Mouse (Mus musculus) intestine, postnatal 0 days (tissue): Measurements from ENCODE around the gene Rgp1. TPM values are rescaled to one million over a fixed set of nuclear protein-coding genes. Genes with fewer than 3 reads are reported as not detected.

Source experiments
- ATAC-seq: fragments of 200-750 bp; cut with Nextera tagmentation; 2 replicates; pipeline ENCODE4 v1.8.0; 2017; ENCODE audit warnings: mild to moderate bottlenecking, moderate TSS enrichment, moderate library complexity
- H3K27ac ChIP-seq: fragments of 300-500 bp; sonication (generic); 2 replicates; pipeline ENCODE4 v1.5.1; 2014; ENCODE audit warnings: mild to moderate bottlenecking, low read depth, low read length, moderate library complexity
- H3K27me3 ChIP-seq: fragments of 300-500 bp; sonication (generic); replicated peaks from 2 replicates; pipeline ENCODE4 v1.6.1; 2014; ENCODE audit warnings: low read length, mixed read lengths; ENCODE audit not compliant: control insufficient read depth, insufficient read depth
- H3K36me3 ChIP-seq: fragments of 300-500 bp; sonication (generic); 2 replicates; pipeline ENCODE4 v1.6.1; 2014; ENCODE audit warnings: mild to moderate bottlenecking, moderate library complexity; ENCODE audit not compliant: control insufficient read depth, insufficient read depth
- H3K4me1 ChIP-seq: fragments of 300-500 bp; sonication (generic); replicated peaks from 2 replicates; pipeline ENCODE4 v1.6.1; 2014; ENCODE audit warnings: antibody characterized with exemption, low read length, mixed read lengths; ENCODE audit not compliant: control insufficient read depth, insufficient read depth
- H3K4me2 ChIP-seq: fragments of 300-500 bp; sonication (generic); replicated peaks from 2 replicates; pipeline ENCODE4 v1.6.1; 2014; ENCODE audit warnings: low read depth, mild to moderate bottlenecking, moderate library complexity
- H3K4me3 ChIP-seq: fragments of 300-500 bp; sonication (generic); 2 replicates; pipeline ENCODE4 v1.5.1; 2014; ENCODE audit warnings: low read depth, low read length
- H3K9ac ChIP-seq: fragments of 300-500 bp; sonication (generic); 2 replicates; pipeline ENCODE4 v1.6.1; 2014; ENCODE audit warnings: mild to moderate bottlenecking, low read depth, low read length
- H3K9me3 ChIP-seq: fragments of 300-500 bp; sonication (generic); 2 replicates; pipeline ENCODE4 v1.6.1; 2016; ENCODE audit warnings: mixed run types; ENCODE audit not compliant: control insufficient read depth
- CTCF ChIP-seq: sonication (generic); IDR thresholded peaks from 2 replicates; pipeline ENCODE4 v1.5.1; 2016; ENCODE audit warnings: low read depth, mild to moderate bottlenecking, control low read depth, antibody characterized with exemption, moderate library complexity
- WGBS: fragments of 180-500 bp; shearing (Covaris S2); extraction: QIAGEN DNeasy Blood & Tissue Kit; methylation state at CpG from one replicate; pipeline ENCODE4 v1.1.7; 2014; 5-methylcytosine and 5-hydroxymethylcytosine counted together
- polyA plus RNA-seq: library from polyadenylated mRNA; unstranded; fragments of >200 nt; fragmentation: Nextera tagmentation; extraction: Ambion mirVana; gene quantifications from 2 replicates; pipeline ENCODE4 v1.2.1, GENCODE M21; 2015

Gene Rgp1
- polyA plus RNA-seq, 1 experiment from 2014 or later, result 11.3 TPM

- no peak overlapping the region for H3K9ac ChIP-seq
- no peak for TF ChIP-seq CTCF
- no peaks in the 10 kb centered on the region for H3K9me3 ChIP-seq
- no peak overlapping the region for H3K4me3 ChIP-seq
- H3K4me1 ChIP-seq, result no peaks in the 10 kb centered on the region
- H3K27ac ChIP-seq, result no peak overlapping the region
- 76% methylated on average over 4 of the region's 4 CpGs for WGBS
- no peak for ATAC-seq
- no peak overlapping the region for H3K4me2 ChIP-seq
- H3K36me3 ChIP-seq, result no peaks in the 10 kb centered on the region
- H3K27me3 ChIP-seq, result no peaks in the 10 kb centered on the region
Observed at GRCm38 (mm10) chr4:43598200-43598599, 19.7 kb downstream of the Rgp1 start.

GRCm38 (mm10) chr4:43598650-43599380 is 20.3 kb downstream of the Rgp1 start:
- no peak overlapping the region for H3K4me3 ChIP-seq
- no peak for ATAC-seq

DNA sequence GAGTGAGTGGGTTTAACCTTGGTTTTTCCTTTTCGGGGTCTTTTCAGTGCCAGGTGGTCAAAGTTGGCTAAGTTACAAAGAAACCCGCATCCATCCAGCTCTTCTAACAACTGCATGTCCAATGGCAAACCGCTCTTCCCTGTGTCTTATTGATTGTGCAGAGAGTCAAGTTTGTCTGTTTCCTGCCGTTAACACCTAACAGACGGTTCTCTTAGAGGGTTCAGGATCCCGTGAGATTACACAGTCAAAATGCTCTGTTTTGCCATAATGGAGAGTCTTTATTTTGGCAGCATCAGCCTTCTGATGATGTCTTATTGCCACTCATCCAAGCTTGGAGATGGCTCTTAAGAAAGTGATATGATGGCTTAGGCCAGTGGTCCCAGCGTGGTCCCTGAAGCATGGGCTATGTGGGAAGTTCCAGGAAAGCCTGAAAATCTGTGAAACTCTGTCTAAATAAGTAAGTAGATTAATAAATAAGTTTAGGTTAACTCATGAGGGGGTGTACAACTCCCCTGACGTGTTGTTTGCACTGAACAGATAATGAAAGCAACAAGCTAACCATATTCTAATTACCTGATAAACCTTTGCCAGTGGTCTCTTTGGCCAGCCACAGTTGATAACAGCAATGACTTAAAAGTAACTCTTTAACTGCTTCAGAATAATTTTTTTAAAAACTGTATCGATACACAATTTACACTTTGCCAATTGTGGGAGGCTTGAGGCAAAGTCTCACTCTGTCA is 21.9 kb downstream of the Rgp1 start:
- Histone ChIP-seq H3K4me2 (no peak overlapping the region), H3K27me3 (no peaks in the 10 kb centered on the region), H3K36me3 (no peaks in the 10 kb centered on the region), H3K27ac (no peak overlapping the region), H3K9me3 (no peaks in the 10 kb centered on the region), H3K9ac (no peak overlapping the region), H3K4me1 (no peaks in the 10 kb centered on the region), H3K4me3 (no peak overlapping the region)
- TF ChIP-seq CTCF, result no peak
- 77% methylated on average over 9 of the region's 9 CpGs for WGBS
- no peak for ATAC-seq

More at GRCm38 (mm10) chr4:43598650-43599380, 20.3 kb downstream of the Rgp1 start:
- no peak for TF ChIP-seq CTCF
- no peak overlapping the region for H3K4me2 ChIP-seq
- no peaks in the 10 kb centered on the region for H3K9me3 ChIP-seq
- no peak overlapping the region for H3K27ac ChIP-seq
- no peaks in the 10 kb centered on the region for H3K4me1 ChIP-seq
- H3K27me3 ChIP-seq, result no peaks in the 10 kb centered on the region
- 73% methylated on average over 7 of the region's 7 CpGs for WGBS
- no peaks in the 10 kb centered on the region for H3K36me3 ChIP-seq
- no peak overlapping the region for H3K9ac ChIP-seq

GRCm38 (mm10) chr4:43604099-43604498 is 25.6 kb downstream of the Rgp1 start:
- Histone ChIP-seq H3K27ac (no peak overlapping the region), H3K9me3 (no peaks in the 10 kb centered on the region), H3K4me2 (no peak overlapping the region), H3K4me1 (no peaks in the 10 kb centered on the region), H3K4me3 (no peak overlapping the region), H3K36me3 (no peaks in the 10 kb centered on the region), H3K27me3 (no peaks in the 10 kb centered on the region), H3K9ac (no peak overlapping the region)
- 70% methylated on average over 3 of the region's 3 CpGs for WGBS
- TF ChIP-seq CTCF, result no peak
- ATAC-seq, result no peak

DNA sequence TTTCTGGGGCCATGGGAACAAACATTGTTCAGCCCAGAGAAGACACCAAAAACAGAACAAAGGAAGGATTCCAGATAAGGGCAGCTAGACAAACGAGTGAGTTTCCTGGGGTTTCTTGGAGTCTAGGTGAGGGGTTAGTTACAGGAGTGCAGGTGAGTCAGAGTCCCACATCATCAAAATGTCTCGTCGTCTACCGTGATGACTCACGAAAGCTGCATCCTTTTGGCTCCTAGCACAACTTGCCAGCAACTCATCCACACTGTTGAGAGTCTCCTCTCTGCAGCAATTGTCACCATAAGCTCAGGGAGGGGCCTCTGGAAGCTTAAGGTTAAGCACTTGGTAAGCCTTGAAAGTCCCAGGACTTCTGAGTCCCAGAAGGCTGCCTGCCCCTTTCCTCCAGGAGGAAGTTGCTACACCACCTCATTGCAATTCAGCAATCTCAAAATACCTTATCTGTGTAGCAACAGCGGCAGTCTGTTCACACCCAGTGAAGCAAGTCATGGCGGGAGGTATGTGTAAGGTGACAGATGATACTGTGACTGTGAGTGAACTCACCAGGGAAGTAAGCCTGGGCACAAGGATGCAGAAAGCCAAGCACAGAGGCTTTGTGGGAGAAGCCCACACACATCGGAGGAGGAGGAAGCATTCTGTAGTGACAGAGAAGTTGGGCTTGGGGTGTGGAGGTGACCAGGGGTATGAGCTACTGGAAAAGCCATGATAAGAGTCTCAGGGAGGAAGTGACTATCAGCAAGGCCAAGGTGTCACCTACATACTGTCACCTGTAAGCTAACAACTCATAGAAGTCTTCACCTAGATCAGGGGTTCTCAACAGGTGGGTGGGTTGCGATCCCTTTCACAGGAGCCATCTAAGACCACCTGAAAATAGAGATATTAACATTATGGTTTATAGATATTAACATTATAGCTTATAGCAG is 26.5 kb downstream of the Rgp1 start:
- WGBS, result 51% methylated on average over 9 of the region's 9 CpGs
- no peak overlapping the region for H3K9ac ChIP-seq
- H3K9me3 ChIP-seq, result no peaks in the 10 kb centered on the region
- H3K4me1 ChIP-seq, result no peaks in the 10 kb centered on the region
- TF ChIP-seq CTCF, result no peak
- H3K27me3 ChIP-seq, result no peaks in the 10 kb centered on the region
- no peak overlapping the region for H3K4me2 ChIP-seq
- no peak overlapping the region for H3K4me3 ChIP-seq
- no peak for ATAC-seq
- no peaks in the 10 kb centered on the region for H3K36me3 ChIP-seq
- H3K27ac ChIP-seq, result no peak overlapping the region

GRCm38 (mm10) chr4:43612534-43612933 is 34.0 kb downstream of the Rgp1 start:
- H3K9me3 ChIP-seq, result no peaks in the 10 kb centered on the region
- no peaks in the 10 kb centered on the region for H3K36me3 ChIP-seq
- H3K4me3 ChIP-seq, result no peak overlapping the region
- H3K4me2 ChIP-seq, result no peak overlapping the region
- no peak overlapping the region for H3K9ac ChIP-seq
- WGBS, result 57% methylated on average over 10 of the region's 10 CpGs
- no peaks in the 10 kb centered on the region for H3K4me1 ChIP-seq
- H3K27me3 ChIP-seq, result no peaks in the 10 kb centered on the region
- ATAC-seq, result no peak
- no peak overlapping the region for H3K27ac ChIP-seq
- TF ChIP-seq CTCF, result no peak
